Mouse (Mus musculus): ENCODE data around the gene Sh2d7.

DNA sequence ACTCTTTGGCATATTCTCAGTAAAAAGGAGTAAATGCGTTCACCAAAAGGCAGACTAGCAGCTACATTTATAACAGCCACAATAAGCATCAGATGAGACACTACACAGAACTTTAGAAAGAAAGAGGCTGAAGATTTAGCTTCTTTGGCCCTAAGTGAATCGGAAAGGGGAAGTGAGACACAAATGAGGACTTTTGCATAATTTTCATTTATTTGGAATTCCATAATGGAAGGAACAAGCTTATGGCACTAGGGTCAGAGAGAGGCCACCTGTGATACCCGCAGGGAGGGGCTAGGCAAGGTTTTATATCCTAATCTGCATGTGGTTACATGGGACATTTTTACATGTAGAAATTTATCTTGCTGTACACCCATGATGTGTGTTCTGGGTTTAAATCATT is 1.3 kb upstream of the Sh2d7 start:
- no peak for TF ChIP-seq TAL1 (IDR thresholded peaks at IDR 0.05; ENCODE audit: low read length)
- no peak for TF ChIP-seq GATA1 (IDR thresholded peaks at IDR 0.05; ENCODE audit: low read length)

Measured in erythroblast, embryonic 14.5 days (primary cell).